Mouse (Mus musculus): ENCODE measurements at regions not wholly inside any gene's neighbourhood (a gene's known extent, or its start where the extent isn't known, plus 50 kb on each side); places are given as distances from the start of the nearest gene placed in this dataset.
"Not testable (repeated sequence)": the region's sequence is repeated elsewhere in the genome, so short reads cannot be mapped to it uniquely, and the experiment has no call there.

DNA sequence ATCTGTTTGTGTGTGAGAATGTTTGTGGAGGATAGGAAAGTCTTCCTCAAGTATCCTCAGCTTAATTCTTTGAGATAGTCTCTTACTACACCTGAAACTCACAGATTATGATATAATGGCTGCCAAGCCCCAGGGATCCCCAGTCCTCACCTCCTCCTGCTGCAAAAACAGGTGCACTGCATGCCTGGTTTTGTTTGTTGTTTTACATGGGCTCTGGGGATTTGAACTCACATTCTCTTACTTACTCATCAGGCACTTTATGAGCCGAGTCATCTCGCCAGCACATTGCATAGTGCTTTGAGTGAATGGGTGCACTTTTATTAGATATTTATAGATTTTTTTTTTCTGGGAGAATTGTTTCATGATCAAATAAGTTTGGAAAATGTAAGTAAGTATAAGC is 56.3 kb downstream of the Mterf1b start:
- no peak for DNase-seq (ENCODE audit: low spot score in 2 of 2)

DNA sequence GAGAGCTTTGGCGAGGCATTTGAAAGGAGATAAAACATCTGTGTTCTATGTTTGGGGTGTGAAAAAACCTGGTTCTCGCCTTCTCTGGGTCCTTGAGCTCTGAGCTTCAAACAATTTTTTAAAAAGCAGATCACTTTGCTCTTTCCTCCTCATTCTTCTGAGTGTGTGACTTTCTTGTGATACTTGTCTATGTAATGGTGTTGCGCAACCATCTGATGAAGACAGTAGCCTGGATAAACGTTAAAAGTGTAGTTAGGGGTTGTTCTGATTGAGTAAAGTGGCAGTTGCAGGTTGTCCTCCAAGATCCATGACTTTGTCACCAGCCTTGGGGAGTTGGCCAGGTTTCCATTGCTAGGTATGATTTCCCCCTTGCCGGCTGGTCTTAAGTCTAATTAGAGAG is 62.1 kb downstream of the Mterf1b start:
- DNase-seq (ENCODE audit: low spot score in 2 of 2) = not testable (repeated sequence)

DNA sequence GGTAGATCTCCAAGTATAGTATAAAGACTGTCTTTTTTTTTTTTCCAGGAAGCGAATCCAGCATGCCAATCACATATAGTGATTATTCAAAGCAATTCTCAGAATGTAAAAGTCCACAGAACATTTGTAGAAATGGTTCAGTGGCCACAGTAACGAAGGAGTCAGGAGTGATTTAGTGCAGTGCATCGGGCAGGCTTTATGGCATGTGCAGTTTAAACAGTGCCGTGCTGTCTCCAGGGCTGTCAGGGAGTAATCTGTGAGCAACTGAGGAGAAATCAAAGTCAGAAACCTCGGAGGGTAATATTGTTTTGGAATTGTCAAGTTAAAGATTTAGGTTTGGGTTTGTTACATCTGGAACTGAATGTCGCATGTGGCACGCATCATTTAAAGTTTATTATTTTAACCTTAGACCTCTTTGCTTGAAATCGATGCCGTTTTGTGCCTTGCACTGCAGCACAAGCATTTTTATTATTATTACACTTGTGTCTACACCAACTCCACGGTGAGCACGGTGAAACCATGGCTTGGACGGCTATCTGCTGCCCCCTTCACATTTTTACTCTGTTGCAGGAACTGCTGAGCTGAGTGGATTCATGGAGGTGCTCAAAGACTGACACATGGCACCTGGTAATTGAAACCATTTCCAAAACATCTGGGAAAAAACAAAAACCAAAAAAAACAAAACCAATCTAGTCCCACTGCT is 65.0 kb downstream of the Mterf1b start:
- DNase-seq (ENCODE audit: low spot score in 2 of 2) = no peak

DNA sequence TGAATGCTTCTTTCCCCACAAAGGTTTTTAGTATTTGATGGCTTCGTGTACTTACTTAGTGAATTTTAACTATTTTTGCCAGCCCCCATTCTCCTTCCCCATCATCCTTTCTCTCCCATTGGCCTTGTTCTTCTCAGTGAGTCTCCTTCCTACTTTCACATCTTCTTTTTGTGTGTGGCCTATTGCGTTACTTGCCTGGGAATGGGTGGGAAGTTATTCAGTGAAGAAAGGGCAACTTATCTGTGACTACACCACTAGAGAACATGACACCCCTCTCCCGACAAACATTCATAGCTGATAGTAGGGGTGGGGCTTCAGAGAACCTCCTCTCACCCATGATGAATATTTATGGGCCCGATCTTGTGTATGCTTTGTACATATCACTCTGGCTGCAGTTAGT is 67.1 kb downstream of the Mterf1b start:
- DNase-seq (ENCODE audit: low spot score in 2 of 2) = no peak

DNA sequence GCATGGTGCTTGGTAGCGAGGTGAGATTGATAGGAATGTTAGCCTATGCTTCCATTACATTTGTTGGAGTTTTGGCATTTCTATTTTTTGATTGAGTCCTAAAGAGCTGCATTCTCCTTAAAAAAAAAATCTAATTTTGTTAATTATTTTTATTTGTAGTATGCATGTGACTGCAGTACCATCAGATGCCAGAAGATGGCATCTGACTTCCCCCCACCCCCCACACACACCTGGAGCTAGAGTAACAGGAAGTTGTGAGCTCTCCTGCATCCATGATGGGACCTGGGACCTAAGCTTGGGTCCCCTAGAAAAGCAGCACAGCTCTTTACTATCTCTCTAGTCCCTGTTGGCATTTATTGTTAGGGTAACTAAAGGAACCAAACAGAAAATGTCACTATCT is 70.5 kb downstream of the Mterf1b start:
- DNase-seq (ENCODE audit: low spot score in 2 of 2) = no peak

DNA sequence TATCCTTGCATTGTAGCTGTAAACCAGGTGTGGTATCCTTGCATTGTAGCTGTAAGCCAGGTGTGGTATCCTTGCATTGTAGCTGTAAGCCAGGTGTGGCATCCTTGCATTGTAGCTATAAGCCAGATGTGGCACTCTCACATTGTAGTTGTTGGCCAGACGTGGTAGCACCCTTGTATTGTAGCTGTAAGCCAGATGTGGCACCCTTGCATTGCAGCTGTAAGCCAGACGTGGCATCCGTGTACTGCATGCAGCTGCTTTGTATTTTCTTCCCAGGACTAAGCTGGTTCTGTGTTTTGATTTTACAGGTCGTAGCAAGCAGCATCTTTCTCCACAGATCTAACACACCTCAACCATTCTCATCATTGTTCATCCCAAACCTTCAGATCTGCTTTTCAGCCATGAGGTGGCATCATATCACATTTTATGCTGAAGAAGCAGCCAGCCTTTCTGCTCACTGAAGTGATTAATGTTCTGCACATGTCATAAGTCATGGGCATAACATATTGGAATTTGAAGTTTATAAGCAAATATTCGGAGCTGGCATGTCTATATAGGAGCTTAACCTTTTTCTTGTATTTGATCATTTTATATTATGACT is 71.5 kb downstream of the Mterf1b start:
- DNase-seq (ENCODE audit: low spot score in 2 of 2) = peak; percentile 7 to 65

DNA sequence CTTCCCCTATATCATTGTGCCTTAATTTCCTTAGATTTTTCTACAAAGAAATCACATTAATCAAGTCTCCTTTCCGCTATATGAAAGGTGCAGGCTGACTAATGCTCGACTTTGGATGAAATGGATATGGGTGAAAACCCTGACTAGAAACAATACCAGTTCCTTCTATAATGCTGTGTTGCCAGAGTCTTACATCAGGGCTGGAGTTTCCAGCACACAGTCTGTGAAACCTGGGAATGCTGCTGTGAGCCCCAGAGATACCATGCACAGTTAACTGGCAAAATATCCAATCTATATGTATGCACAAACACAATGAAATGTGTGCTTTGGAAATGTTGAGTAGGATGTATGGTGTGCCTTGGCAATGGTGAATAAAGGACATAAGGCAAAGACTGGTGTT is 75.5 kb downstream of the Mterf1b start:
- no peak for DNase-seq (ENCODE audit: low spot score in 2 of 2)

DNA sequence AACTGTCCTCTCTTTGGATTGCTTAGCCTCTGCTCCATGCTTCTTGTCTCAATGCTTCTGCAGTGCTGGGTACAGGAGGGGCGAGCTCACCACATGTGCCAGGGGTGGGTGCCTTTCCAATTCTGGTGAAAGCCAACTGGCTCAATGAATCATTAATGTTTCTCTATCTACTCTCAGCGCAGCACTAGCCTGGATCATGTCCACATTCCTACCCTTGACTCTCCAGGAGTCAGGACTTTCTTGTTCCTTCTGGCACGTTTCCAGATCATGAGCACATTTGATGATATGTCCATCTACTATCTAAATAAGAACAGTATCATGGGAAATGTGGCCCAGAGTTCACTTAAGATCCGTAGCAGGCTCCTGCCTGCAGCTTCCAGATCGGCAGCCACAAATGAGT is 80.8 kb downstream of the Mterf1b start:
- DNase-seq (ENCODE audit: low spot score in 2 of 2) = no peak

DNA sequence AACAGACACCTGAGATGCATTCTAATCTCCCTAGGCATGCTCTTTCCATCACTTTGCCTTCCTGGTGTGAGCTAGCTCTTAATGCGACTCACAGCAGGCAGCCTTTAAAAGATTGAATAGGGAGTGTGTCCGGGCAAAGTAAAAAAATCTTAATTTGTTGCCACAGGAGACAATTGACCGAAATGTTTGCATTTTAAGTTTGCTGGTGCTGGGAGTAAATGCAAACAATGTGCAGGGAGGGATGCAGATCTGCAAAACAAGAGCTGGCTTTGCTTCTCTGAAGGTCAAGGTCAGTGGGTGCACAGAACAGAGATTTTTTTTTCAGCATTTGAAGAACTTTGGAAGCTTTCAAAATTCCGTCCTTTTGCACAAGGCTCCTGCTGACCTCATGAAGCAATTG is 111.4 kb downstream of the Mterf1b start:
- no peak for DNase-seq (ENCODE audit: low spot score in 2 of 2)

DNA sequence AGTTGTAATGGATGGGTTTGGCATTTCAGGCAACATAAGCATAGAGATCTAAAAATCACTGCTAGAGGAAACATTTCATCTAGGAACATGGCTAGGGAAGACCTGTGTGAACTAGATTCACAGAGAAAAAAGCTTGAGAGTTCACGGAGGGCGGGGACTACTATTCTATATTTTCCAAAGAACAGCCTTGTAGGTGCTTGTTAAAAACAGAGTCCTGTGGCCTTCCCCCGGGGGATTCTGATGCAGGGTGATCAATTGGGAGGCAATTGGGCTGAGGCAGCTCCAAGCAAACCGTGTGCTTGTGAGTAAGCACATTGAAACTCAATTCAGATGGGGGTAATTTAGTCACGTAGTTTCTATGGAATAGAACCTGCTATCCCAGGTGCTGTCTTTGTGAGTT is 112.0 kb downstream of the Mterf1b start:
- no peak for DNase-seq (ENCODE audit: low spot score in 2 of 2)

DNA sequence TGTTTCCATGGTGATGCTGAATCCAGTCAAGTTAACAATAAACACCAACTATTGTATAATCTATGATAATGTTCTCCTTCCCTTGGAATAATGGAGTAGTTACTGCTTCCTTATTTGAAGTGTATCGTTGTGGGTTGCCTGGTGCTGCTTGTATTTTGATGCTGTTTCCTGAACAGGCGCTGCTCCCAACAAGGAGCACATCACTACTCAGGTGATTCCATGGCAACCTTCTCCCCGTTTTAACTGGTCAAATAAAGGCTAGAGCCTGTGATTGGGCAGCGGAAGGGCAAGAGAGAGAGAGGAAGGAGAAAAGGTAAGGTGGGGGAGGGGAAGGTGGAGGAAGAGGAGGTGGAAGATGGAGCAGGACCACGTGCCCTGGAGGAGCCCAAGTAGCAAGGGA is 116.3 kb downstream of the Mterf1b start:
- DNase-seq (ENCODE audit: low spot score in 2 of 2) = no peak

DNA sequence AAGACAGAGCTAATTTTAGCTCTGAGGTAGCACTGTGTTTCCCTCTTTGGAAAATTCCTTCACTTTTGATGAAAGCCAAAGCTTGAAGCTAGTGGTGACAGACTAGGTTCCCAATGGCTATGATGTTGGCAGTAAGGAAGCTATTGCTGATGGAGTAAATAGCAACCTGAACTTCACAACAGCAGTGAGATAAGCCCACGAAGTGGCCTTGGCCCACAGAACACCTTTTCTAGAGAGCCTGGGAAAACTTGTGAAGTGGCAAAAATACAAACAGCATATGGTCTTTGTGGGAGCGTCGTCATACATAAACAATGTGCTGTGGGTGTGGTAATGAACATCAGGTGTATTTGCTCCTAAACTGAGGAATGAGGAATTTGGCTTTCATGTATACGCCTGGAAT is 119.0 kb downstream of the Mterf1b start:
- DNase-seq (ENCODE audit: low spot score in 2 of 2) = no peak

DNA sequence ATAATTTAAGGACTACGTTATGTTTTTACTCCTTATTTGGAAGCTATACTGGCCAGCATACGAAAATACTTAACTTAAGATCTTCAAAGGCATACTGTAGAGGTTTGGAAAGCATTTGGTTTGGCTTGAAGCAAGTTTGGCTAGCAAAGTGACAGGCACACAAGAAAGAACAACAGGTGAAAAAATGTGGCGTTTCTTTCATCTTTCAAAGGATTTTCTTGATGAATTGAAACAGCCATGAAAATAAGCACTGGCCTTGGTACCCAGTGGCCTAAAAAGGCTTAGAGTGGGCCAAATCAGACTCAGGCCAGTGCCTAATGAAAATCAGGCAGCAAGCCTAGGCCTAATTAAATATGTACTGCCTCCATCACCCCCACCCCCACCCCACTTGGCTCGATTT is 119.4 kb downstream of the Mterf1b start:
- DNase-seq (ENCODE audit: low spot score in 2 of 2) = peak in 1 of 2 experiments; percentile 37

DNA sequence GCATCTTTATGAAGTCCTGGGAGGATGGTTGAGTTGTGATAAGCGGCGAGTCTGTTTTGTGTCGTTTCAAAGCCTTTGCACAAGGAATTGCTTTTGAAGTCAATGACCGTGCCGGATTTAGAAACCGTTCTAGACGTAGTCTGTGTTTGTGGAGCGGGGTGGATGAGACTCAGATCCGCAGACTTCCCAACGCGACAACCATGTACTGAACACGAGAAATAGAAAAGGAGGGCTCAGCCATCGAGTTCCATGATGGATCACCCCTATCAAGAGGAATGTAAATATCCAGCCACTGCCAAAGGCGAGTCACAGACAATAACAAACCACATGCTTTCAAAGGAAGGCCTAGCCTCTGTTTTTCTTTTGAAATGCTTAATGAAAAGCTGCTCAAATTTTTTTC is 120.5 kb downstream of the Mterf1b start:
- DNase-seq (ENCODE audit: low spot score in 2 of 2) = no peak

DNA sequence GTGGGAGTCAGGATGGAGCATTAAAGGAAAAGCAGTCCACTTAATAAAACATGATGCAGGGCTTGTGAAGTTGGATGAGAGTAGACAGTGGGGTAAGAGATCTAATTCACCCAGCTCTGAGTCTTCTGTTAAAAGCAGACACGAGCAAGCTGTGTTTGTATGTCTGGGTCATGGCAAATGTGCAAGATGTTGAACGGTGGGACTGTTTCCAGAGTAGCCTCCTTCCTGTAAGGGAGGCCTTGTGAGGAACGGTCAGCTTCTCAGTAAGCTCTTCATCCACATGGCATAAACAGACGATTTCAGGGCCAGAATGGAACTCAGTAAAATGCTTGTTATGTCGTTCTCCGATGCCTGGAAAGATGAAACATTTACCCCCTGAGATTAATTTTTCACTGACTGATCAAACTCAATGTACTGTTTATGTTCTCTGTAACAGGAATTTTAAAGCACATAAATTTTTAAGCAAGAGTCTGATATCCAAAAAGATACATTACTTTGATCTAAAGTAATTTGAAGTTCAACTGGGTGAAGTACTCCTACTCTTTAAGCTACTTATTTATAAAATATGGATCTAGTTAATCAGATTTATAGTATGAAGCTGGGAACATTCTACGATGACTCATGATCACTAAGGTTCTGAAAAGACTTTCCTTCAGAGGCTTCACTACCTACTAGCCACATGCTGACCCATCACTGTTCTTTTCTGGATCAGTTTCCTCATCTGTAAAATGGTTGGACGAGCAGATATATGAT is 130.6 kb downstream of the Mterf1b start:
- no peak for DNase-seq (ENCODE audit: low spot score in 2 of 2)

DNA sequence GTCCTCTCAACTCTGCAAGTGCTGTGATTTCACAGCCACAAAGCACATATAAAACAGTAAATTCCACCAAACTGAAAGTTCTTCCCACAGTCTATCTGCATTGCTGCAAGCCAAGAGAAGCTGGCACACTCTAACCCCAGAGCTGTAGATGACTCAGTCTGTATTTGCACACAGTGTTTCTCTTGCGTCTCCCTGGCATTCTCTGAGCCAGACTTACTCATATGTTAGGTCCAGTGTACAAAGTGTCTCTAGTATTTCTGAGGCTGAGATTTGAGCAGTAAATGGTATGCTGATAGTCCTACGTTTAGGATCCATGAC is 131.2 kb downstream of the Mterf1b start:
- peak; percentile 14 to 39 for DNase-seq (ENCODE audit: low spot score in 2 of 2)

DNA sequence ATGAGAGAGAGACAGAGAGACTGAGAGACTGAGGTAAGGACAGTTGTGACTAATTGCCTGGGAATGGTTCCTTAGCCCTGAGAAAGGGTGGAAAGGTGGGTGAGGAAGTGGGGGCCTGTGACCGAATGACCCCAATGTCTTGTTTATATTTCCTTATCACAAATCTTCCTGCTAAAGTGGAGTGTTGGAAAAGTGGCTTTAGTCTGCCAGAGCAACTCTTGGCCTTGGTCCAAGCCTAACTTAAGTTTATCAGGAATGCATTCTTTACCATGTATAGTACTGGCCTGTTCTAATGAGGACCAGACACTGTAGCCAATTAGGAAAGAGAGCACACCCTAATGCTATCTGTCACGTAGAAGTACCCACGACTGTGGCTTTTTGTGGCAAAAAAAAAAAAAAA is 133.6 kb downstream of the Mterf1b start:
- no peak for DNase-seq (ENCODE audit: low spot score in 2 of 2)

DNA sequence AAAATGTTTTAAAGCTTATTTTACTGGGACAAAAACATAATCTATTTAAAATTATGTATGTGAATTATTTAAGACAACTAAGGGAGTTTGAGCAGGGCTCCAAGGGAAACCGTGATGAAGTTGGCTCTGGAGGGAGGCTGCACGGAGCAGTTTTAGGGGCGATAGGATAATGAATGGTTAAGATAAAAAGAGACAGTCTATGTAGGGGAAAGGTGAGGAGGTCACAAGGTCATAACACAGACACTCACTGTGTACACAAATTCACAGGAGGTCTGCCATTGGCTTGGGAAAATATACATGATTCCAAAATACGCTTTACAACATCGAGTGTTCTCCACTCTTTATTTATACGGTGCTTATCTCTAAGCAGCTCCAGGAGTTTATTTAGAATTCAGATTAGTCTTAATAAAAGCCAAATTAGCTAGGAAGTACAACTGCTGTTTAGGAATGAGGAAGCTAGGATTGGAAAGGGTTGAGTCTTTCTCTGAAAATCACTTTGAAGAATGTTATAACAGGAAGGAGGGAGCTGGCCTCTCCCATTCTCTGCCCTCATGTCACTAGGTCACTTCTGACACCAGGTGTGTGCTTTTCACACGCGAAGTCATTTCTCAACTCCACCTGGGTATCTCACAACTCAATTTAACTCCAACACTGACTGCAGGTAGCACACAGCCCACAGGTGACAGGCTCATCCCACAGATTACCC is 134.3 kb downstream of the Mterf1b start:
- no peak for DNase-seq (ENCODE audit: low spot score in 2 of 2)

DNA sequence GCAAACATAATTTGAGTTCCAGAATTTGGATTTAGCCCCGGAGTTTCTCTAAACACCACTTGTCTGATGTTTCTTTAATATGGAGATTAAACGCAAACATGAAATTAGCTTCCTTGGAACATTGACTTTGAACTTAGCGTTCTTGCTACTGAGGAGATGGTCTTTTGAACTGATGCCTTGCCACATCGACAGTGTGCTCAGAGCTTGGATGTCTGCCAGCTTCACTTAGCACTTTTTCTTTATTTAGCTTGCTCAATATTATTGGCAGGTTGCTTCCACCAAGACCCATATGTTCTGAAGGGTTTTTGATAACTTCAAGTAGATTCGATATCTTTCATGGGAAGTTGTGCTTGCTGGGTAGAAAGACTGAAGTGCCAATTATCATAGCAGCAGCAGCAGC is 143.5 kb downstream of the Mterf1b start:
- peak in 1 of 2 experiments; percentile 36 for DNase-seq (ENCODE audit: low spot score in 2 of 2)

DNA sequence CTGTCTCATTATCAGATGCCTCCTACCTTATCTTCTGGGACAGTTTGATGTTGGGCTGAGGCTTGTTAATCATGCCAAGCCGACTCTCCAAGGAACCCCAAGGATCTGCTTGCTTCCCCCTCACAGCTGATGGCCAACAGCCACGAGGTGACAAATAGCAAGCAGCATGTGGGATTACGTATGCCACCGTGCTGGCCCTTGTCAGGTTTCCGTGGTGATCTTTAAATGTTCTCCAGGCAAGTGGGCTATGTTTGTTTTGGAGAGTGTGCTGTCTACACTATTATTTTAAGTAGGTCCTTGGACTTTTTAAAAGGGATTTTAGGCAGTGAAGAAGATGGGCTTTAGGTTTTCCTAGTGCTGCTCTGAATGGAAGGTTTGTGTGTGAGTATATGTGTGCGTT is 149.8 kb downstream of the Mterf1b start:
- no peak for DNase-seq (ENCODE audit: low spot score in 2 of 2)

DNA sequence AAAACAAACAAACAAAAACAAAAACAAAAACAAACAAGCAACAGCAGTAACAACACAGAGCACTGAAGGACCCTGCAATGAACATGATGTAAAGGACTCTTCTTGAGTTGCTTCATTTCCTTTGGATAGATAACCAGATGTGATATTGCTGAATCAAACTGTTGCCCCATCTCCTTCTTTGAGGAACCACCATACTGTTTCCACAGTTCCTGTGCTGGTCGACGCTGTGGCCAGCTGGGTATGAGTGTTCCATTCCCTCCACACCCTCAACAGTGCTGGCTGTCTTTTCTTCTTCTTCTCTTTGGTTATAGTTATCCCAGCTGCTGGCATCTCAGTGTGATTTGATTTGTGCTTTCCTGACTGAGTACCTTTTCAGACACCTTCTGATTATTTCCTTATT is 152.3 kb downstream of the Mterf1b start:
- DNase-seq (ENCODE audit: low spot score in 2 of 2) = no peak

DNA sequence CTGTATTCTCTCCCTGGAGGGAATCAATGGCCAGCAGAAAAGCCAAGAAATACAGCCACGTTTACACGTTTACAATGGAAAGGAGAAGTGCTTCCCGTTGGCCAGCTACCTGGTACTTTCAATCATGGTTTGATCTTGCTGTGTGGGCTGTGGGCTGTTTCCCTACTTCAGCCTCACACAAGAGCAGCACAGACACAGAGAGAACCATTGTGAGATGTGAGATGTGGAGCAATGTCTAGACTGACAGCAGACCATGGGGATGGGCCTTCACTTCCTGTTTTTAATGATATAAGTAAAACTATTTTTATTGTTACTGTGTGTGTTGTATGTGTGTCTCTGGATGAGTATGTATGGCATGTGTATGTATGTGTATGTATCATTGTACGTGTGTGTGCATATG is 156.2 kb downstream of the Mterf1b start:
- DNase-seq (ENCODE audit: low spot score in 2 of 2) = no peak
